Mouse (Mus musculus): Measurements from ENCODE around the gene Dcst2.

DNA sequence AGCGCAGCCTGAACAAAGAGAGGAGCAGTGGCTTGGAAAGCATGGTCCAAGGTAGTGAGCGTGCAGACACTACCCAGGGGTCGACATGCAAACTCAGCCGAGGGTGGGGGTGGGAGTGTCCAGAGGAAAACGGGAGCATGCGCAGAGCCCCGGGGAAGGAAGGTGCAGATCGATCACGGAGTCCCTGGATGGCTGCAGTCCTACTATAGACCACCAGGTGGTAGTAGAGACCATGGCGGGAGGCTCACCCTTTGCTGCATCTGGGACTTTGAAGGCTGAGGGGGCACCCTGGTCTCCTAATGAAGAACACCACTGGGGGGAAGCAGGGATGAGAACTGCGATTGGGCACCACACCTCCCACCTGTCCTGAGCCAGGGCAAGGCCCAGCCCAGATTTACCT lies 21.3 kb upstream of the Dcst2 start:
- peak; percentile 92 for TF ChIP-seq CTCF (conservative IDR thresholded peaks at IDR 0.05; ENCODE audit: low read length)
- no peak for TF ChIP-seq POU5F1 (IDR thresholded peaks at IDR 0.05; ENCODE audit: borderline replicate concordance, low read length)
- TF ChIP-seq NANOG (IDR thresholded peaks at IDR 0.05; ENCODE audit: borderline replicate concordance, low read length) = no peak

All from E14TG2a.4 (cell line).